ENCODE assay signal across 8 mouse cellular contexts in the genomic region with DNA sequence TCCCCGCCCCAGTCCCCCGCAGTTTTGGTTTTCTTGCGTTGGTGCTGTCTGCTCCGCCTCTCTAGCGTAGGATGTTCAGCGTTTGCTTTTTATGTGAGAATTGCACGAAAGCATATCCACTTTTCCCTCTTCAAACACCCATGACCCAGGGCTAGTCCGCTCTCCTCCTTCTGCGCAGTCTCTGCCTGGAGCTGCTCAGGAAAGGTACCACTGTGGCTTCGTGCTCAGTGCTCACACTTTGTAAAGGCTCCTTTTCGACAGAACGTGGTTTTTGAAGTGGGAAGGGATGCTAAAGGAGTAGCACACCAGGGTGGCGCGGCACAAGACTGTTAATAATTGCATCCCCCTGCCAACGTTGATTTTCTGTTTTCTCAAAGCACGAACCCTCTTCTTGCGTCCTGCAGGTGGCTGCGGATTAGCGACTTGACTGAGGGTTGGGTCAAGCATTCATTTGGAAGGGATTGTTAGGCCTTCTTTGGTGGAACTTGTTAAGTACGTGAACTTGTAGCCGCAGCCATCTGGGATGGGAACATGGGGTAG. TPM values are rescaled to one million over a fixed set of nuclear protein-coding genes. Genes with fewer than 3 reads are reported as not detected.
DNase-seq lines count a peak whose midpoint lies in the region; ATAC-seq and TF ChIP-seq lines count a peak whose summit lies in the region.

No protein-coding gene starts in this region.

- H3K4me1 ChIP-seq in cerebellum, adult 2 months (ENCODE audit: control insufficient read depth, insufficient read depth, low read length): peaks cover 7% of the 10 kb centered on the region; the same call in 1 of the 2 replicates
- H3K4me1 ChIP-seq in ES-Bruce4 (ENCODE audit: control insufficient read depth, insufficient read depth, low read length): no peaks in the 10 kb centered on the region
- peaks cover 15% of the 10 kb centered on the region for H3K4me1 ChIP-seq in forebrain, embryonic 14.5 days (ENCODE audit: control insufficient read depth, insufficient read depth, low read length)
- H3K4me1 ChIP-seq in liver, embryonic 16.5 days (ENCODE audit: control insufficient read depth, low read depth, low read length): peaks cover 13% of the 10 kb centered on the region

- WGBS in cerebellum, adult 2 months: under 1% methylated on average over 21 of the region's 21 CpGs
- under 1% methylated on average over 21 of the region's 21 CpGs for WGBS in forebrain, embryonic 14.5 days
- WGBS in liver, embryonic 16.5 days (ENCODE audit: insufficient replicate concordance): under 1% methylated on average over 21 of the region's 21 CpGs

- no peak; the same call in 1 of the 2 replicates for ATAC-seq in forebrain, embryonic 14.5 days
- no peak for ATAC-seq in liver, embryonic 16.5 days (ENCODE audit: low read depth)

- no peaks in the 10 kb centered on the region for H3K9me3 ChIP-seq in ES-Bruce4 (replicated peaks; ENCODE audit: control insufficient read depth, insufficient read depth, low read length, poor library complexity, severe bottlenecking)
- no peaks in the 10 kb centered on the region for H3K9me3 ChIP-seq in forebrain, embryonic 14.5 days (replicated peaks; ENCODE audit: control insufficient read depth, low read length)
- no peaks in the 10 kb centered on the region for H3K9me3 ChIP-seq in liver, embryonic 16.5 days (replicated peaks; ENCODE audit: control insufficient read depth, low read length)

- TF ChIP-seq POLR2A in cerebellum, adult 2 months (IDR thresholded peaks at IDR 0.05; ENCODE audit: borderline replicate concordance, insufficient read depth, low read length): peak; percentile 49
- no peak for TF ChIP-seq POLR2A in ES-Bruce4 (IDR thresholded peaks at IDR 0.05; ENCODE audit: insufficient read depth, low read length)

- peak overlapping the region; percentile 78 for H3K4me3 ChIP-seq in cerebellum, adult 2 months (replicated peaks; ENCODE audit: insufficient read depth, low read depth, low read length)
- peak overlapping the region; percentile 96 for H3K4me3 ChIP-seq in ES-Bruce4 (ENCODE audit: low read depth, low read length)
- H3K4me3 ChIP-seq in forebrain, embryonic 14.5 days (ENCODE audit: low read depth, low read length): peak overlapping the region; percentile 69
- H3K4me3 ChIP-seq in liver, embryonic 16.5 days (ENCODE audit: low read depth, low read length): peak overlapping the region; percentile 77

- H3K9ac ChIP-seq in ES-Bruce4 (ENCODE audit: low read depth, poor library complexity, severe bottlenecking): peak overlapping the region; percentile 41
- H3K9ac ChIP-seq in forebrain, embryonic 14.5 days (ENCODE audit: low read length): peak overlapping the region; percentile 79
- H3K9ac ChIP-seq in liver, embryonic 16.5 days (ENCODE audit: low read depth, low read length): peak overlapping the region; percentile 76

- H3K36me3 ChIP-seq in ES-Bruce4 (ENCODE audit: control insufficient read depth, insufficient read depth, low read length, poor library complexity, severe bottlenecking): peaks cover 8% of the 10 kb centered on the region
- H3K36me3 ChIP-seq in forebrain, embryonic 14.5 days (ENCODE audit: control insufficient read depth, insufficient read depth, low read length): peaks cover 13% of the 10 kb centered on the region; the same call in 1 of the 2 replicates
- no peaks in the 10 kb centered on the region for H3K36me3 ChIP-seq in liver, embryonic 16.5 days (ENCODE audit: control insufficient read depth, insufficient read depth)

- DNase-seq in cerebellum, adult 2 months: no peak
- no peak for DNase-seq in cerebellum, postnatal 10 days
- DNase-seq in forebrain, embryonic 14.5 days (ENCODE audit: low spot score): no peak
- no peak for DNase-seq in ovary, postnatal 10 days (ENCODE audit: low spot score)
- DNase-seq in ovary, adult 18-20 months (ENCODE audit: low spot score): no peak
- no peak for DNase-seq in thymus, postnatal 14 days

- H3K4me2 ChIP-seq in forebrain, embryonic 14.5 days (ENCODE audit: low read length): peak overlapping the region; percentile 72
- H3K4me2 ChIP-seq in liver, embryonic 16.5 days (ENCODE audit: low read depth, low read length): peak overlapping the region; percentile 95

- 0 out of 2 replicates have a peak, but pooled peaks have one; percentile 12 for TF ChIP-seq CTCF in cerebellum, adult 2 months (IDR thresholded peaks at IDR 0.05; ENCODE audit: borderline replicate concordance, insufficient read depth, low read depth, low read length)
- no peak for TF ChIP-seq CTCF in ES-Bruce4 (IDR thresholded peaks at IDR 0.05; ENCODE audit: low read depth, low read length)

- no peaks in the 10 kb centered on the region for H3K27me3 ChIP-seq in cerebellum, adult 2 months (ENCODE audit: control insufficient read depth, insufficient read depth, low read length)
- H3K27me3 ChIP-seq in ES-Bruce4 (ENCODE audit: control insufficient read depth, insufficient read depth, low read length, poor library complexity, severe bottlenecking): no peaks in the 10 kb centered on the region
- no peaks in the 10 kb centered on the region for H3K27me3 ChIP-seq in forebrain, embryonic 14.5 days (replicated peaks; ENCODE audit: control insufficient read depth, insufficient read depth, low read length)
- no peaks in the 10 kb centered on the region for H3K27me3 ChIP-seq in liver, embryonic 16.5 days (ENCODE audit: control insufficient read depth, insufficient read depth, low read depth, low read length)

- TF ChIP-seq EP300 in ES-Bruce4 (IDR thresholded peaks at IDR 0.05; ENCODE audit: insufficient read depth, low read depth, low read length): no peak

- peak overlapping the region; percentile 85 for H3K27ac ChIP-seq in cerebellum, adult 2 months (ENCODE audit: insufficient read depth, low read length)
- peak overlapping the region; percentile 86 for H3K27ac ChIP-seq in ES-Bruce4 (ENCODE audit: insufficient read depth, low read length)
- H3K27ac ChIP-seq in forebrain, embryonic 14.5 days (ENCODE audit: low read depth, low read length): peak overlapping the region; percentile 99
- H3K27ac ChIP-seq in liver, embryonic 16.5 days (ENCODE audit: low read length): peak overlapping the region; percentile 99

RNA-seq across cellular contexts. Expression of a gene that starts 0.3 kb away (rescaled TPM):
- polyA plus RNA-seq in cerebellum, adult 2 months (2012; rRNA removed): 93.2 and 95.5 TPM in 2 replicates
- polyA plus RNA-seq in ES-Bruce4 (2011; ENCODE audit: insufficient read depth, insufficient read length, low read depth, missing spikeins): 22.7 and 24.4 TPM in 2 replicates
- 96.5 and 99.7 TPM in 2 replicates for polyA plus RNA-seq in forebrain, embryonic 14.5 days (2014; fragmentation: Nextera tagmentation; extraction: Ambion mirVana)
- polyA plus RNA-seq in liver, embryonic 16.5 days (2015; fragmentation: Nextera tagmentation; extraction: Ambion mirVana): 34.9 and 37.9 TPM in 2 replicates

RNA-seq across cellular contexts. Expression of a gene that starts 0.7 kb away (rescaled TPM):
- polyA plus RNA-seq in cerebellum, adult 2 months (2012; rRNA removed): 25.4 and 28.8 TPM in 2 replicates
- polyA plus RNA-seq in ES-Bruce4 (2011; ENCODE audit: insufficient read depth, insufficient read length, low read depth, missing spikeins): 52.9 and 53.7 TPM in 2 replicates
- polyA plus RNA-seq in forebrain, embryonic 14.5 days (2014; fragmentation: Nextera tagmentation; extraction: Ambion mirVana): 45.4 and 50.2 TPM in 2 replicates
- polyA plus RNA-seq in liver, embryonic 16.5 days (2015; fragmentation: Nextera tagmentation; extraction: Ambion mirVana): 16.0 and 16.7 TPM in 2 replicates

RNA-seq across cellular contexts. Expression of a gene that starts 51.6 kb away (rescaled TPM):
- 48.3 and 53.9 TPM in 2 replicates for polyA plus RNA-seq in cerebellum, adult 2 months (2012; rRNA removed)
- 172 and 176 TPM in 2 replicates for polyA plus RNA-seq in ES-Bruce4 (2011; ENCODE audit: insufficient read depth, insufficient read length, low read depth, missing spikeins)
- 10.2 and 11.1 TPM in 2 replicates for polyA plus RNA-seq in forebrain, embryonic 14.5 days (2014; fragmentation: Nextera tagmentation; extraction: Ambion mirVana)
- 5.0 and 6.8 TPM in 2 replicates for polyA plus RNA-seq in liver, embryonic 16.5 days (2015; fragmentation: Nextera tagmentation; extraction: Ambion mirVana)
